In genomic region chr10:22150593-22150992, GRCm38 (mm10) we compare ENCODE assay signal across 8 mouse cellular contexts. TPM values are rescaled to one million over a fixed set of nuclear protein-coding genes. Genes with fewer than 3 reads are reported as not detected.
DNase-seq lines count a peak whose midpoint lies in the region; ATAC-seq and TF ChIP-seq lines count a peak whose summit lies in the region.

No protein-coding gene starts in this region.

- H3K36me3 ChIP-seq in forebrain, embryonic 12.5 days (replicated peaks) = no peaks in the 10 kb centered on the region
- no peaks in the 10 kb centered on the region for H3K36me3 ChIP-seq in kidney, postnatal 0 days (ENCODE audit: insufficient read depth, low read length)
- H3K36me3 ChIP-seq in neural tube, embryonic 12.5 days = no peaks in the 10 kb centered on the region

- no peak overlapping the region for H3K27ac ChIP-seq in forebrain, embryonic 12.5 days
- no peak overlapping the region for H3K27ac ChIP-seq in kidney, postnatal 0 days
- no peak overlapping the region for H3K27ac ChIP-seq in neural tube, embryonic 12.5 days

- H3K9ac ChIP-seq in forebrain, embryonic 12.5 days = no peak overlapping the region
- H3K9ac ChIP-seq in kidney, postnatal 0 days (ENCODE audit: low read depth, low read length) = no peak overlapping the region
- no peak overlapping the region for H3K9ac ChIP-seq in neural tube, embryonic 12.5 days

- no peak for TF ChIP-seq CTCF in kidney, postnatal 0 days (IDR thresholded peaks at IDR 0.05; ENCODE audit: low read depth)

- no peaks in the 10 kb centered on the region for H3K9me3 ChIP-seq in forebrain, embryonic 12.5 days
- H3K9me3 ChIP-seq in kidney, postnatal 0 days (replicated peaks; ENCODE audit: low read length) = no peaks in the 10 kb centered on the region
- H3K9me3 ChIP-seq in neural tube, embryonic 12.5 days = no peaks in the 10 kb centered on the region

- H3K4me2 ChIP-seq in forebrain, embryonic 12.5 days = peak overlapping the region; percentile 84
- peak overlapping the region; percentile 97 for H3K4me2 ChIP-seq in kidney, postnatal 0 days (ENCODE audit: low read length)
- peak overlapping the region; percentile 85 for H3K4me2 ChIP-seq in neural tube, embryonic 12.5 days (replicated peaks)

- ATAC-seq in CD4-positive, CD25-positive, alpha-beta regulatory T cell, adult 4 months = peak; percentile 7
- no peak for ATAC-seq in forebrain, embryonic 12.5 days (ENCODE audit: low FRiP score)
- no peak for ATAC-seq in kidney, postnatal 0 days (replicated peaks; ENCODE audit: low FRiP score, low read depth)
- ATAC-seq in neural tube, embryonic 12.5 days (ENCODE audit: low FRiP score, low read depth) = 0 out of 2 replicates have a peak, but pooled peaks have one; percentile 8

- intact Hi-C loops in left cerebral cortex, postnatal 25 days (cut with DNase I) = loop anchor here (5.0 kb wide), 1 partner anchor 1197 kb away; no protein-coding TSS in a partner anchor

- peaks cover 47% of the 10 kb centered on the region for H3K27me3 ChIP-seq in forebrain, embryonic 12.5 days
- H3K27me3 ChIP-seq in kidney, postnatal 0 days (ENCODE audit: insufficient read depth, low read length) = peaks cover 10% of the 10 kb centered on the region
- H3K27me3 ChIP-seq in neural tube, embryonic 12.5 days (replicated peaks) = peaks cover 50% of the 10 kb centered on the region

- peak overlapping the region; percentile 65 for H3K4me3 ChIP-seq in forebrain, embryonic 12.5 days (replicated peaks)
- peak overlapping the region; percentile 78; the same call in 1 of the 2 replicates for H3K4me3 ChIP-seq in kidney, postnatal 0 days (replicated peaks; ENCODE audit: low read depth, low read length)
- no peak overlapping the region for H3K4me3 ChIP-seq in neural tube, embryonic 12.5 days

- peak; percentile 45 for DNase-seq in A20 (ENCODE audit: low read depth, low spot score)
- DNase-seq in kidney, postnatal 0 days (ENCODE audit: low spot score) = peak; percentile 12
- DNase-seq in left cerebral cortex, adult 8-10 months (ENCODE audit: low spot score in 2 of 2) = no peak
- no peak for DNase-seq in right cerebral cortex, postnatal 10 days (ENCODE audit: low spot score in 2 of 2)
- no peak for DNase-seq in left cerebral cortex, postnatal 25 days (ENCODE audit: low spot score in 2 of 2)

- under 1% methylated on average over 27 of the region's 27 CpGs for WGBS in forebrain, embryonic 12.5 days
- WGBS in kidney, postnatal 0 days = under 1% methylated on average over 27 of the region's 27 CpGs
- under 1% methylated on average over 27 of the region's 27 CpGs for WGBS in neural tube, embryonic 12.5 days

- peaks cover 30% of the 10 kb centered on the region for H3K4me1 ChIP-seq in forebrain, embryonic 12.5 days
- H3K4me1 ChIP-seq in kidney, postnatal 0 days (replicated peaks; ENCODE audit: insufficient read depth, low read length) = peaks cover 6% of the 10 kb centered on the region; the same call in 1 of the 2 replicates
- H3K4me1 ChIP-seq in neural tube, embryonic 12.5 days = peaks cover 28% of the 10 kb centered on the region

RNA-seq across cellular contexts. Expression of gene E030030I06Rik, which starts 1.5 kb away (rescaled TPM):
- 10 to 100 TPM; 21.4 to 30.9 TPM for polyA plus RNA-seq in CD4-positive, CD25-positive, alpha-beta regulatory T cell, adult 4 months (2017; shearing (Covaris generic))
- 11.5 and 14.4 TPM in 2 replicates for polyA plus RNA-seq in forebrain, embryonic 12.5 days (2016; fragmentation: Nextera tagmentation; extraction: Ambion mirVana)
- 37.1 and 37.8 TPM in 2 replicates for polyA plus RNA-seq in kidney, postnatal 0 days (2015; fragmentation: Nextera tagmentation; extraction: Ambion mirVana)
- polyA plus RNA-seq in neural tube, embryonic 12.5 days (2016; fragmentation: Nextera tagmentation; extraction: Ambion mirVana) = 11.1 and 14.7 TPM in 2 replicates
- under 1 TPM in 3 of 4 experiments, not detected in 1; 0.30 to 0.72 (median 0.50) TPM for total RNA-seq in left cerebral cortex, adult 8-10 months (2022)
- total RNA-seq in left cerebral cortex, postnatal 25 days (2021) = under 1 TPM in 1 of 2 experiments, not detected in 1; 0.92 TPM

RNA-seq across cellular contexts. Expression of gene Raet1e, which starts 7.8 kb away (rescaled TPM):
- polyA plus RNA-seq in CD4-positive, CD25-positive, alpha-beta regulatory T cell, adult 4 months (2017; shearing (Covaris generic)) = not detected
- 5.7 and 5.9 TPM in 2 replicates for polyA plus RNA-seq in forebrain, embryonic 12.5 days (2016; fragmentation: Nextera tagmentation; extraction: Ambion mirVana)
- polyA plus RNA-seq in kidney, postnatal 0 days (2015; fragmentation: Nextera tagmentation; extraction: Ambion mirVana) = 6.8 and 7.2 TPM in 2 replicates
- polyA plus RNA-seq in neural tube, embryonic 12.5 days (2016; fragmentation: Nextera tagmentation; extraction: Ambion mirVana) = 4.9 and 5.8 TPM in 2 replicates
- total RNA-seq in left cerebral cortex, adult 8-10 months (2022) = not detected
- not detected for total RNA-seq in left cerebral cortex, postnatal 25 days (2021)

RNA-seq across cellular contexts. Expression of gene H60b, which starts 7.8 kb away (rescaled TPM):
- polyA plus RNA-seq in CD4-positive, CD25-positive, alpha-beta regulatory T cell, adult 4 months (2017; shearing (Covaris generic)) = 10 to 100 TPM in 1 of 2 experiments, 1 to 10 TPM in 1; 5.6 to 12.4 TPM
- polyA plus RNA-seq in forebrain, embryonic 12.5 days (2016; fragmentation: Nextera tagmentation; extraction: Ambion mirVana) = 0.59 and 1.1 TPM in 2 replicates
- 0.88 TPM in 2 replicates for polyA plus RNA-seq in kidney, postnatal 0 days (2015; fragmentation: Nextera tagmentation; extraction: Ambion mirVana)
- polyA plus RNA-seq in neural tube, embryonic 12.5 days (2016; fragmentation: Nextera tagmentation; extraction: Ambion mirVana) = 0.48 and 0.92 TPM in 2 replicates
- under 1 TPM in 3 of 4 experiments, not detected in 1; 0.37 to 0.59 (median 0.55) TPM for total RNA-seq in left cerebral cortex, adult 8-10 months (2022)
- total RNA-seq in left cerebral cortex, postnatal 25 days (2021) = not detected

Comparison
In these comparisons a context has a peak if more than half of its experiments do, and no peak if none do; other contexts are left out.
1. DNase-seq: peak in A20 (single experiment) and kidney, postnatal 0 days (single experiment); none in left cerebral cortex, adult 8-10 months (0 of 2), right cerebral cortex, postnatal 10 days (0 of 2) and left cerebral cortex, postnatal 25 days (0 of 2).
2. ATAC-seq: peak in CD4-positive, CD25-positive, alpha-beta regulatory T cell, adult 4 months (single experiment) and neural tube, embryonic 12.5 days (single experiment); none in forebrain, embryonic 12.5 days (single experiment) and kidney, postnatal 0 days (single experiment).
3. Peak in every context shown above with its lines, with median percentiles within 50 percentile points of each other: H3K4me2 ChIP-seq.